Mouse (Mus musculus): ENCODE data around the gene Bmpr1b. TPM values are rescaled to one million over a fixed set of nuclear protein-coding genes. Genes with fewer than 3 reads are reported as not detected.

Bmpr1b gene
- polyA plus RNA-seq, 1 experiment from 2014 or later, result 7.2 TPM

DNA sequence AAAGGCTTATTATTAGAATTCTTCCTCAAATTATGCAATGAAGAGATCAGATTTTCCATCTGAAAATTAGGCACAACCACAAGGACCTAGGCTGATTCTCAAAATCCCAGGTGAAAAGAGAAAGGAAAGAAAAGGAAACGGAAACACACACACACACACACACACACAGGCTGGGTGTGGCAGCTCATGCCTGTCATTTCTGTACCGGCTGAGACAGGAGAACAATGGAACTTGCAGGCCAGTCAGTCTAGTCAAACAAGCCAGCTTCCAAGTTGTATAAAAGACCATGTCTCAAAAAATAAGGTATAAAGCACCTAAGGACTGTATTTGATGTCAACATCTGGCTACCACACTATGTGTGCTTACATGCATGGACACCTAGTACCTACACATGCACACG, 7.8 kb downstream of the Bmpr1b start:
- Histone ChIP-seq H3K36me3 (no peaks in the 10 kb centered on the region), H3K27me3 (ENCODE audit: low read depth, poor library complexity, severe bottlenecking) (peaks cover 29% of the 10 kb centered on the region), H3K27ac (no peak overlapping the region), H3K4me1 (peaks cover 20% of the 10 kb centered on the region), H3K9me3 (replicated peaks) (no peaks in the 10 kb centered on the region), H3K4me3 (no peak overlapping the region)
- no peak for DNase-seq (ENCODE audit: low spot score)
- WGBS, result 88% methylated on average over 3 of the region's 3 CpGs

DNA sequence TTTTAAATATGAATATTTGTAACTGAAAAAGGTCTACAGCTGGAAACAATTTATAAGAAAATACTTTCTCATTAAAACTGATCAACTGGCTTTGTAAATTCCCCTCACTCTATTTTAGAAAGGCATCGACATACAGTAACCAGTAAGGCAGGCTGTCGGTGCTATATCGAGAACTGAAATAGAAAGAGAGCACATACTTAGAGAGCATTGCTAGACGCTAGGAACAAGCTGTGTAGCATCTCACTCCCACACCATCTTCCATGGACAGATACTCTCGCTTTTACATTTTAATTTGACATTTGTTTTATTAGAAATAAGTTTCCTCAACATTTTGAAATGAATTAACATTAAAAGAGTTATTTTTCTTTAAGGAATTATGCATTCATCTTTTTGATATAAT, 17.2 kb downstream of the Bmpr1b start:
- no peaks in the 10 kb centered on the region for H3K4me1 ChIP-seq
- no peak for DNase-seq (ENCODE audit: low spot score)
- H3K27ac ChIP-seq, result no peak overlapping the region
- H3K36me3 ChIP-seq, result no peaks in the 10 kb centered on the region
- H3K27me3 ChIP-seq (ENCODE audit: low read depth, poor library complexity, severe bottlenecking), result no peaks in the 10 kb centered on the region
- no peaks in the 10 kb centered on the region for H3K9me3 ChIP-seq (replicated peaks)
- WGBS, result 90% methylated on average over 5 of the region's 5 CpGs
- no peak overlapping the region for H3K4me3 ChIP-seq

DNA sequence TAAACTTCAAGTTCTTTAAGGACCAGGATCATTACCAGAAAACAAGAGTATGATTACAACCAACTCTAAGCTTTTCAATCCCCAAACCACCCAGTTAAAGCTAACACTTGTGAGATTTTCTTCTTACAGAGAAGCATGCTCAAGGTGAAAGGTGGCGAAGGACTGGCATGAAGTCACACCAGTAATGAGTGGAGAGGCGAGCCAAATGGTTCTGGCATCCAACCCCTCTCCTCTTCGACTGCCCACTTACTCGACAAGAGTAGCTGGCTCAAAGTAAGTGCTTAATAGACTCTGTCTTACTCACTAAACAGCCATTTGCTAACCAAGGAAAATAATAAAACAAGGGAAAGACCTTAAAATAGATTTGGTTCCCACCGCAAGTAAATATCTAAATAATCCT, 30.4 kb downstream of the Bmpr1b start:
- 72% methylated on average over 5 of the region's 5 CpGs for WGBS
- no peak for DNase-seq (ENCODE audit: low spot score)
- H3K36me3 ChIP-seq, result no peaks in the 10 kb centered on the region
- no peaks in the 10 kb centered on the region for H3K9me3 ChIP-seq (replicated peaks)
- H3K4me3 ChIP-seq, result no peak overlapping the region
- peaks cover 8% of the 10 kb centered on the region; the same call in 1 of the 2 replicates for H3K27me3 ChIP-seq (ENCODE audit: low read depth, poor library complexity, severe bottlenecking)
- H3K4me1 ChIP-seq, result no peaks in the 10 kb centered on the region
- H3K27ac ChIP-seq, result no peak overlapping the region

DNA sequence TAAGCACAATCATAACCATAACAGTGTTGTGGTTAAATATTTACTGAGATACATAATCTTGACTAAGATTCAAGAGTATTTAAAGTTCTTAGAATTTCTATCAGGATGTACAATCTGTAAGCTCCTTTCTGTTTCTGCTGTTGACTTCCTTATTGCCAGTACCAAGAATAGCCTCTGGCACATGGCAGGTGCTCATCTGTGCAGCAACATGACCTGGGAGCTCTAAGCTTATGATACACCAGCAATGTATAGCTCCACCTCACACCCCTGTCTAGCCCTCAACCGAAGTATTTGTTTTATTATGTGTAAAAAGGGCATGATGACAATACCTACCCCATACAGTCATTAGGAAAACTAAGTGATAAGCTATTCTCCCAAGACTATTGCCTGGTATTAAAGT, 42.8 kb downstream of the Bmpr1b start:
- Histone ChIP-seq H3K9me3 (replicated peaks) (no peaks in the 10 kb centered on the region), H3K27me3 (ENCODE audit: low read depth, poor library complexity, severe bottlenecking) (peaks cover 12% of the 10 kb centered on the region; the same call in 1 of the 2 replicates), H3K4me1 (peaks cover 45% of the 10 kb centered on the region), H3K4me3 (no peak overlapping the region), H3K27ac (no peak overlapping the region), H3K36me3 (no peaks in the 10 kb centered on the region)
- 66% methylated on average over 1 of the region's 1 CpGs for WGBS
- no peak for DNase-seq (ENCODE audit: low spot score)

DNA sequence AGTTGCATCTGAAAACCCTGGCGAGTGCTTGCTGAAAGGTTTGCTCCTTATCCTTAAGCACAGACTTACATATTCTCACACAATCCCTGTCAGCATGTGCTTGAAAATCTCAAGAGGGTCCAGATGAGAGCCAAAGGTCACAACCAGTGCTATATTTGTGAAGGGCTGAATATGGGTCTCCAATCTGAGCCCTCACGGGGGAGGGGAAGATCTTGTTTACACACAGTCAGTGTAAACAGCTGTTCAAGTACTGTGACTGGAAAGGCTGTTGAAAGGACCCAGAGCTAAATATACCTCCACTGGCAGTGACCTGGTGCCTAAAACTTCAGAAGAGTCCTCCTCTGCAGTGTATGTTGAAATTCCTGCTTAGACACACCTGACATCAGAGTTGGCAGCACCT, 43.7 kb downstream of the Bmpr1b start:
- peaks cover 16% of the 10 kb centered on the region; the same call in 1 of the 2 replicates for H3K27me3 ChIP-seq (ENCODE audit: low read depth, poor library complexity, severe bottlenecking)
- DNase-seq (ENCODE audit: low spot score), result no peak
- peaks cover 45% of the 10 kb centered on the region for H3K4me1 ChIP-seq
- H3K4me3 ChIP-seq, result no peak overlapping the region
- WGBS, result 34% methylated on average over 2 of the region's 2 CpGs
- H3K36me3 ChIP-seq, result no peaks in the 10 kb centered on the region
- H3K9me3 ChIP-seq (replicated peaks), result no peaks in the 10 kb centered on the region
- no peak overlapping the region for H3K27ac ChIP-seq

DNA sequence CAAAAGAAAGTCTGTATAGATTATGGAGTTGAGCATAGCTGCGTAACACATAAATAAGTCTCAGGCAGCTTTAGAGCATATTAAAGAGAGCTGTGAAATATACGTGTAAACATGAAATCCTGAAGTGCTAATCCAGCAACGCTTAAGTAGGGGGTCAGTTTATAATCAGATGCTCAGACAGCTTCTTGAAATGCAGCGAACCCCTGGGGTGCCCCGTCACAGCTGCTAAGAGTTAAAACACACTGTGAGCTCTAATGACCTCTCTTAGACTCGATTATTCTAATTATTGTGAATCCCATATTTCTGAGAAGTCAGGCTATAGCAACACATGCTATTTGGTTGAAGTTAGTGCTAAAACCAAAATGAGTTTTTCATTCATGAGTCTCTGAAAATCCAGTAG, 45.0 kb downstream of the Bmpr1b start:
- Histone ChIP-seq H3K27ac (no peak overlapping the region), H3K27me3 (ENCODE audit: low read depth, poor library complexity, severe bottlenecking) (peaks cover 20% of the 10 kb centered on the region; the same call in 1 of the 2 replicates), H3K4me3 (no peak overlapping the region), H3K4me1 (peaks cover 51% of the 10 kb centered on the region), H3K36me3 (no peaks in the 10 kb centered on the region), H3K9me3 (replicated peaks) (no peaks in the 10 kb centered on the region)
- 34% methylated on average over 6 of the region's 6 CpGs for WGBS
- no peak for DNase-seq (ENCODE audit: low spot score)

DNA sequence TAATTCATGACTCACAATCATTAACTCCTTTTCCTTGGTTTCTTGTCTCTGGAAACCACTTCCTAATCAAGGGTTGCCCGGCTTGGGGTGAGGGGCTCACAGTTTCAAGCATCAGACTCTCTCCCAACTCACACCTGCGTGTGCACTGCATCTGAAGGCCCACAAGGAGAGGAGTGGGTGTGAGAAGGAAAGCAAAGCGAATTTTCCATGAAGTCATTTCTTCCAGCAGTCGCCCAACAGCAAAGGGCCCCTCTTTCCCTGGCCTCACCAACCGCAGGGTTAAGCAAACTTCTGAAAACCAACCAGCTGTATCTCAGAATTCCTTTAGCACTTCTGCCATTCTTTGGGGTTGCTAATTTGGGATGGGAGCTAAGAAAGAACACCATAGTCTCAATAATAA, 46.8 kb downstream of the Bmpr1b start:
- H3K36me3 ChIP-seq, result no peaks in the 10 kb centered on the region
- peaks cover 61% of the 10 kb centered on the region for H3K4me1 ChIP-seq
- no peak overlapping the region for H3K27ac ChIP-seq
- WGBS, result 88% methylated on average over 5 of the region's 5 CpGs
- no peaks in the 10 kb centered on the region for H3K9me3 ChIP-seq (replicated peaks)
- DNase-seq (ENCODE audit: low spot score), result no peak
- peaks cover 27% of the 10 kb centered on the region; the same call in 1 of the 2 replicates for H3K27me3 ChIP-seq (ENCODE audit: low read depth, poor library complexity, severe bottlenecking)
- no peak overlapping the region for H3K4me3 ChIP-seq

DNA sequence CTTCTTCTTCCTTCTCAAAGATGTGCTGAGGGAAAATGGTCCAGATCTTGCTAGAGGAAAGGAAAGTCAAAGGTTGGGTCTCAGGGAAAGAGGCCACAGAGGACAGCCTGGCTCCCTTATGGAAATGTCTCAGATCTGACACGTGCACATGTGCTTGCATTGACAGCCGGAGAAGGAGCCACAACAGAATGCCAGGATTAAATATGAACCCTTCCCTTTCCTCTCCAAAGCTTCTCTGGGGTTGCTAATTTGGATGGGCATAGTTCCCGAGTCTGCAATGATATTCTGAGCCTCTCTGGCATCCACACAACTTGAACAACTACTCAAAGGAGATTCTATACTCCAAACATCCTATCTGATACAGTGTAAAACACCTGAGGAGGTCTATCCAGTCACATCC, 48.4 kb downstream of the Bmpr1b start:
- H3K36me3 ChIP-seq, result no peaks in the 10 kb centered on the region
- peaks cover 32% of the 10 kb centered on the region; the same call in 1 of the 2 replicates for H3K27me3 ChIP-seq (ENCODE audit: low read depth, poor library complexity, severe bottlenecking)
- H3K4me1 ChIP-seq, result peaks cover 54% of the 10 kb centered on the region
- H3K4me3 ChIP-seq, result no peak overlapping the region
- WGBS, result 78% methylated on average over 3 of the region's 3 CpGs
- DNase-seq (ENCODE audit: low spot score), result no peak
- no peak overlapping the region for H3K27ac ChIP-seq
- no peaks in the 10 kb centered on the region for H3K9me3 ChIP-seq (replicated peaks)

DNA sequence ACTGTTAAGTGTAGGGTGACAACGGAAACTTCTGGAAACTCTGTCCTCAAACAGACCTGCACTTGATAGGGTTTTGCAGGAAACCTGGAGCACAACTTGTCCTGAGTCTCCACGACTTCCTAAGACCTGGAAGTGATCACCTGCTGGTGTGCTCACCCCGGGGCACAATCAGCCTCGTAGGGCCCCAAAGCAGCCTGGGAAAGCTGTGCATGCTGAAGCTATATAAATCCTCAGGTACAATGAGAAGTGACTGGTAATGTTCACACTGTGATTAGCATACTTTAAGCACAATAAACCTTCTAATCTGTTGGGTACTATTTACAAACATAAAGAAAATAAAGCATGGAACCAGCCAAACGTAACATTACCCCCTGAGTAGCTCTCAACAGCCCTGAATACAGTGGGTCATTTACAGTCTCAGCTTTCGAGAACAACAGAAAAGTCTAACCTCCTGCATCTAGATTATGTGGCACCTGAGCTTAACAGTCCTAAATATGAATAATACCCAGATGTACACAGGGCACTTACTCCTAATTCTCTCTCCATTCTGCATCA, 54.4 kb downstream of the Bmpr1b start:
- H3K9me3 ChIP-seq (replicated peaks), result no peaks in the 10 kb centered on the region
- 70% methylated on average over 6 of the region's 6 CpGs for WGBS
- DNase-seq (ENCODE audit: low spot score), result no peak
- H3K27ac ChIP-seq, result no peak overlapping the region
- H3K4me1 ChIP-seq, result peaks cover 27% of the 10 kb centered on the region
- H3K4me3 ChIP-seq, result no peak overlapping the region
- H3K27me3 ChIP-seq (ENCODE audit: low read depth, poor library complexity, severe bottlenecking), result peaks cover 52% of the 10 kb centered on the region; the same call in 1 of the 2 replicates
- H3K36me3 ChIP-seq, result no peaks in the 10 kb centered on the region

DNA sequence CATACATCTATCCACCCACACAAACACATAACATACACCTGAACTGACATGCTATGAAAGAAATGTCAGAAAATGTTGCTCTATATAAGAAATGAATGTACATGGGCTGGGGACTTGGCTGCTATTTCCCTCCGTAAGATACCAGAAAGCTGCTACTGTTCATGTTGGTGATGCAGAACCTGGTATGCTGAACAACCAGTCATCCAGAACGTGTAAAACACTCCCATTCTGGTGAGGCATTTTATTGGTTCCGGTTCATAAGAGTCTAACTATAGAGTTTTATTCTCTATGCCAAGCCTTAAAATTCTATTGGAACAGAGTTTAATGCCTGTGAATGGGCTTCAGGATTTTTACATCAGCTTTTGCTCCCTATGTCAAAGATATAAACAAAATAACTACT, 55.0 kb downstream of the Bmpr1b start:
- WGBS, result 87% methylated on average over 3 of the region's 3 CpGs
- no peak overlapping the region for H3K27ac ChIP-seq
- H3K9me3 ChIP-seq (replicated peaks), result no peaks in the 10 kb centered on the region
- peaks cover 52% of the 10 kb centered on the region; the same call in 1 of the 2 replicates for H3K27me3 ChIP-seq (ENCODE audit: low read depth, poor library complexity, severe bottlenecking)
- H3K4me1 ChIP-seq, result peaks cover 23% of the 10 kb centered on the region
- H3K36me3 ChIP-seq, result no peaks in the 10 kb centered on the region
- no peak overlapping the region for H3K4me3 ChIP-seq
- no peak for DNase-seq (ENCODE audit: low spot score)

DNA sequence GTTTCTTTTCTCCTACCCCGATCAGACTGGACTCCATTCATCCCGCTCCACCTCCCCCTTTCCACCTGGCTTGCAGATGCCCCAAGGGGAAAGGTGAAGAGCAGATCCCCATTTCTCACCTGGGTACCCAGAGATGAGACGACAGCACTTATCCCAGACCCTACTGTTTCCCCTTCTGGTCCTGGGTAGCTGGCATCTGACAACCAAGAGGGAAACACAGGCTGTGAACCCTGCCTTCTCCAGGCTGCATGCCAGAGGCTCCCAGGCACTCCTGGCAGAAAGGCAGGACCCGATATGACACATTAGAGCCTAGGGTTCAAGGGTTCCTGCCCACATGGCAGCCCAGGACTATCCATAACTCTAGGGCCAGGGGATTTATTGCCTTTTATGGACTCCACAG, 56.0 kb downstream of the Bmpr1b start:
- DNase-seq (ENCODE audit: low spot score), result no peak
- peaks cover 44% of the 10 kb centered on the region; the same call in 1 of the 2 replicates for H3K27me3 ChIP-seq (ENCODE audit: low read depth, poor library complexity, severe bottlenecking)
- H3K4me1 ChIP-seq, result peaks cover 22% of the 10 kb centered on the region
- H3K9me3 ChIP-seq (replicated peaks), result no peaks in the 10 kb centered on the region
- no peaks in the 10 kb centered on the region for H3K36me3 ChIP-seq
- H3K4me3 ChIP-seq, result no peak overlapping the region
- WGBS, result 83% methylated on average over 4 of the region's 4 CpGs
- H3K27ac ChIP-seq, result no peak overlapping the region

DNA sequence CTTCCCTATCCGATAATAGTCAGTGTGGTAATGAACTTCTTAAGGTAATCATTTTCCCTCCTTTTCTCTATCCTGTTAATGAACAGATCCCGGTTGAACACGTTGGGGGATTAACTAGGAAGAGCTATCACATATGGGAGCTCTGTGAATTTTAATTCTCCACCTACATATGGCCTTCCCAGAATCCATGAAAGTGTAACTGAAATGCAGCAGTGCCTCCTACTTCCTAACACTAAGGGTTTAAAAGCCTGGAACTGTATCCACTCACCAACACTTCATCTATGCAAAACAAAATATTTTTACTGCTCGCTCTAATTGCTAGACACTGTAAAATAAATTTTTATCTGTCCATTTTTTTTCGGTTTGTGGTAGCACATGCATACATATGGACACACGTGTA, 63.0 kb downstream of the Bmpr1b start:
- no peak overlapping the region for H3K27ac ChIP-seq
- H3K27me3 ChIP-seq (ENCODE audit: low read depth, poor library complexity, severe bottlenecking), result peaks cover 16% of the 10 kb centered on the region; the same call in 1 of the 2 replicates
- no peaks in the 10 kb centered on the region for H3K9me3 ChIP-seq (replicated peaks)
- 87% methylated on average over 6 of the region's 6 CpGs for WGBS
- H3K4me3 ChIP-seq, result no peak overlapping the region
- DNase-seq (ENCODE audit: low spot score), result no peak
- H3K36me3 ChIP-seq, result 0 out of 2 replicates have a peak, but pooled peaks cover 3% of the 10 kb centered on the region
- H3K4me1 ChIP-seq, result peaks cover 29% of the 10 kb centered on the region

DNA sequence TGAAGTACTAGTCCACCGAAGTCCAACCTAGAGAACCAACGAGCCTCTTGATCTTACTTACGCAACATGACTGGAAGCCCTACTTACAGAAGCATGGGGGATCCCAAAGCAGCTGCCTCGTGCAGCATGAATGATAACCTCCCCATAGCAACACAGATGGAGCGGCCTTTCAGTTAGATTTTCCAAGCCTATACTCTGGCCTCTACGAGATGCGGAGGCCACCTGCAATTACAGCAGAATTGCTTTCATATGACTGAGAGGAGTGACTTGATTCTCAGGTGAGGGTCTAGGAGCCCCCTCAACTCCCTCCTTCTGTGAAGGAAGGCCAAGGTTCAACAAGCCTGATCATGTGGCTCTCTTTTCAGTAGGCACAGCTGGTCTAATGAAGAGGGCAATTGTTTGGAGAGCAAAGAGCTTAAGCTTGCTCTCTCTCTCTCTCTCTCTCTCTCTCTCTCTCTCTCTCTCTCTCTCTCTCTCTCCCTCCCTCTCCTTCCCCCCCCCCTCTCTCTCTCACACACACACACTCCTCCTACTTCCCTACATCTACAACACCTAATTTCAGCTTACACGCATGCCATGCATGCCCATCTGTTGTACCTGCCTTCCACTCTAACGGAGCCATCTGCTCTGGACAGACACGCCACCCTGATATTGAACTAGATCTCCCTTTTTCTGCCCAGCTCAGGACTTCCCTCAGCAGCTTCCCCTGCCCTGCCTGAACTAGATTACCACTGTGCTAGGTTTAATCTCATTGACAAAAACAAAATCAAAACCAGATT, 65.0 kb downstream of the Bmpr1b start:
- 87% methylated on average over 10 of the region's 10 CpGs for WGBS

More for the DNA sequence above, 65.0 kb downstream of the Bmpr1b start:
- Histone ChIP-seq H3K36me3 (0 out of 2 replicates have a peak, but pooled peaks cover 3% of the 10 kb centered on the region), H3K27me3 (ENCODE audit: low read depth, poor library complexity, severe bottlenecking) (peaks cover 13% of the 10 kb centered on the region; the same call in 1 of the 2 replicates), H3K9me3 (replicated peaks) (no peaks in the 10 kb centered on the region), H3K4me3 (no peak overlapping the region), H3K27ac (no peak overlapping the region), H3K4me1 (peaks cover 42% of the 10 kb centered on the region)
- DNase-seq (ENCODE audit: low spot score), result no peak

All from limb, embryonic 10.5 days (tissue).